Mouse (Mus musculus) layer of hippocampus, adult 11-12 months (tissue): ENCODE results near the gene Apol10a.
"Not testable (repeated sequence)": the region's sequence is repeated elsewhere in the genome, so short reads cannot be mapped to it uniquely, and the experiment has no call there.

Experiments used
- DNase-seq: peaks from one replicate; pipeline ENCODE4 v3.0.0; 2022; ENCODE audit warnings: low spot score

The Apol10a gene

DNA sequence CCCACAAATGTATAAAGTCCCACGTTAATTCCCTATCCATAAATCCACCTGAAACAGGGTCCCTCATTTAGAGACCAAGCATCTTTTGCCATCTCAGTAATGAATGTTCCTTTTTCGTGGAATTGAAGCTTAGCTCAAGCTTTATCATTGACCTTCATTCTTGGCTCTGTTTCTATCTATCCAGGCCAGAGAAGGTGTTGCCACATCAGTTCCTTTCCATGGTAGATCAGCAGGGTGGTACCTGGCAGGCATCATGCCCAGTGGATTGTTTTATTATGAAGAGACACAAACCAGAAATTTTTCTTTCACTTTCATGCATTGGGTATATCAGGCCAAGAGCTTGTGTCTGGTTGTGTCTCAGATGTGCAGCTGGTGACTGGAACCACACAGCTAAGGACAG is at the start of gene Apol10a:
Gene Apol10a (plus strand): TSS at position 355 of the 400 bp plus-strand sequence.
- DNase-seq = not testable (repeated sequence)

DNA sequence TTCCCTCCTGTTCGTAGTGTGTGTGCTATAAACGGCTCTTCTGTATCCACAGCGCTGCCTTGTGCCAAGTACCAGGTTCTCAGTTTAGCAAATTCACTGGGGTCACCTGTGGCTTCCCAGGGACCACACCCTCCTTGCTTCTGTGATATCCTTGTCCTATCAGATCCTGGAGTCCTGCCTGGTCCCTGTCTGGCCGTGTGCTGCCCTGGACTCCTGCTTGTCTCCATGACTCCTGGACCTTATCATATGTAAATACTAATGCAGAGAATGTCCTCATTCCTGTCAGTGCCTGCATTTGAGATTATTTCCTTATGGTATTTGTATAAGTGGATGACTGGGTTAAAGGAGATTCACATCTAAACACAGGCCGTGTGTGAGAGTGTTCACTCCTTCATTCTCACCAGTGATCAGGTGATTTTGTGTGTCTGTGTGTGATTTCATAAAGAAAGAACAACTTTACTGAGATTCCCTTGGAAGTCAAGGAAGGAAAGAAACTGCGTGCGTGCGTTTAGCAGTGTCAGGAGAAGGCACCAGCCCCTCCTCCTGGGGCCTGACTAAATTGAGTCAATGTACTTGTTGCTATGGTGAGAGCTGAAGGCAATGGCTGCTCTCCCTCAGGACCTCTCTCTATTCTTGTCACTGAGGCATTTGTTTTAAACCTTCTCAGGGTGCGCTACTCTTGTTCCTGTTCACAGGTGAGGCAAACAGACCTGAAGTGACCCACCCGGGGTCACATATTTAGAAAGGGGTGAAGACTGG is 48.0 kb upstream of the Apol10a start:
- DNase-seq = not testable (repeated sequence)

GRCm38 (mm10) chr15:77444746-77445145 is 32.1 kb upstream of the Apol10a start:
- peak; percentile 24 for DNase-seq

DNA sequence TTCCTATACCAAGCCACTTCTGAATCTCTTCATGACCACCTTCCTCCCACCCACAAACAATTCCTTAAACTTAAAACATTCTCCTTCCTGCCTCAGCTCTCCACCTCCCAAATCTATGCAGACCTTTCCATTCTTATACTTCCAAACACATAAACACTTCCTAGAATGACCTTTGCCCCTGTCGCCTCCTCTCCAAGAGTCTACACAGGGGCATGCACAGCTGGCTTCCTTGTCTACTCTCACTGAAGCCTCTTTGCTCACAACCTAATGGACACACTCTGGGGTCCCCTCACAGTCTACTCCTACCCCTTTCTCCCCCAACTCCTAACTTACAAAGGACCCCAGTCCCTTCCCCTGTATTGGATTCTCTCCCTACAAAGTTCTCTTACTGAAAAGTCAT is 31.2 kb upstream of the Apol10a start:
- not testable (repeated sequence) for DNase-seq

GRCm38 (mm10) chr15:77447392-77447791 is 29.5 kb upstream of the Apol10a start, which contains the start of gene Apol7b:
TSS of gene Apol7b (minus strand) at chr15:77447492.
- not testable (repeated sequence) for DNase-seq

DNA sequence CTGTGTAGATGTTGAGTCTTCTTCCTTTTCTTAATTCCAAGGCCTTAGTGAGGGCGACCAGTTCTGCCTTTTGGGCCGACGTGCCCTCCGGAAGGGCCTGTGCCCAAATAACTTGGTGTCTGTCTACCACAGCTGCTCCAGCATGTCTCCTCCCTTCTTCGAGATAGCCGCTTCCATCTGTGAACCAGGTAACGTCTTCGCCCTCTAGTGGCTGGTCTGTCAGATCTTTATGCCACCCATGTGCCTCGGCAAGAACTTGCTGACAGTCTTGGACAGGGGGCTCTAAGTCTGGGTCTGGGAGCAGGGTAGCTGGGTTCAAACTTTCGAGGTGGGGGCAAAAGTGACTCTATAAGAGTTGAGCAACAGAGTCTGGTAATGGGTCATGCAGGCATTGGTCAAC is 26.9 kb upstream of the Apol10a start:
- not testable (repeated sequence) for DNase-seq

DNA sequence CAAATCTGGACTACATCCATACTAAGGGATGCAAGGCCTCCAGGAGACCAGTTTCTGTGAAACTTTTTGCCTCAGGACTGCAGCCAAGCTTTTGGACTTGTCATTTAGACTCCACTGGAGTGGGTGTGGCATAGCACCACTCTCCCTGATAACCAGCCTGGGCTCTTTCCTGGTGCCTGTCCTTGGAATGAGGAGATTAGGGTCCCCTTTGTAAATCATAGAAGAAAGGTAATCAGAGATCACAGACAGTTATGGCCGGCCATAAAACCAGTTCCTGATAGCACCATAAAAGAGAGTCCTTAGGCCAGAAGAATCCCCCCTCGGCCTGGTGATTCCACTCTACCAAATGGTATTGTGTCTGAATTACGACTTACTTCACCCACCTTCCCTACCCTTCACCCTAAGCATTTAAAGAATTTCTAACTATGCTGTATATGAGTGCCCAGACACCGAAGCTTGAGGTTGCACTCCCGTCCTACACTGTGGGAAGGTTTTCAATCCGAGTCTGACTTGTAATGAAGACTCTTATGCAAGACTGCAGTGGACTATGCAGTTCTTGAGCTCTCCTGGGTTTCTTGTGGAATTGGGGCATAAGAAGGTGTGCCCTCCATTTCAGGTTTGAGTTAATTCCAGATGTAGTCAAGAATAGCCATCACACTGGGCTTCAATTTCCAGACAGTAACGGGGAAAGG is 2.0 kb upstream of the Apol10a start:
- not testable (repeated sequence) for DNase-seq

- no peak for DNase-seq
Measured at GRCm38 (mm10) chr15:77482140-77482794, 5.4 kb downstream of the Apol10a start.

DNA sequence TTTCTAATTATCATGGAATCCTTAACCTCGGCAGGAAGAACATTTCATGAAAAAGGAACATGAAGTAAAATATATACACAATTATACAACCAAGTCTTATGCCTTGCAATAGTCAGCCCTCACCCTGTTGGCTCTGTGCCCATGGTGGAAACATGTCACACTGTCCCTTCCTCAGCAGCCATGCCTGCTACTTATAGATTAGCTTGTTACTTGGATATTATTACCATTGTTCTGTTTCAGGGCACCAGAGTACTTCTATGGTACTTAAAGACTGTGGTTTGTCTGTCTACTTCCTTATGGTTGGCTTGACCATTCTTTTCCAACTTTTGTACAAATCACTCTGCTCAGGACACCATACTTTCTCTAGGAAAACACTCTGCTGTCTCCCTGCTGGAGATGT is 16.3 kb downstream of the Apol10a start:
- not testable (repeated sequence) for DNase-seq

- not testable (repeated sequence) for DNase-seq
Measured at GRCm38 (mm10) chr15:77494694-77495093, 17.8 kb downstream of the Apol10a start.

- not testable (repeated sequence) for DNase-seq
Measured at GRCm38 (mm10) chr15:77507966-77508365, 31.1 kb downstream of the Apol10a start, which contains the start of gene Apol11a. TSS of gene Apol11a (plus strand) at chr15:77508271.

DNA sequence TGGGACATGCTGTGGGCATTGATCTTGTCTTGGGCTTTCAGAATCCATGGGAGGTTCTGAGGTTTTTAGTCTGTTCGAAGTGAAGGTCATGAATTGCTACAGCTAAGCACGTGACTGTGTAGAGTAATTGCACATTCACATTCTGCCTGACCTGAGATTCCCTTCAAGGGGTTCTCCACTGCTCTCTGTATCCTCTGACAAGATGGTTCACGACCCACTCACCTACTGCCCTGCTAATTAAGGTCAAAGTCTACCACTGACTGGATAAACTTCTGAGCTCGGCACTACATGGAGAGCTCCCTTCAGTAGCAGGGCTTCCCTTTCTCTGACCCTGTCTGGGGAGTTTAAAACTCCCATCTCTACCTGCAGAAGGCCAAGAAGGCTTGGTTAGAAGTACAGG is 43.7 kb downstream of the Apol10a start:
- DNase-seq = not testable (repeated sequence)

- peak; percentile 18 for DNase-seq
Measured at GRCm38 (mm10) chr15:77523186-77523843, 46.5 kb downstream of the Apol10a start.

GRCm38 (mm10) chr15:77533216-77533615 is 56.4 kb downstream of the Apol10a start, which contains the start of gene Apol7c:
TSS of gene Apol7c (minus strand) at chr15:77533316.
- no peak for DNase-seq

DNA sequence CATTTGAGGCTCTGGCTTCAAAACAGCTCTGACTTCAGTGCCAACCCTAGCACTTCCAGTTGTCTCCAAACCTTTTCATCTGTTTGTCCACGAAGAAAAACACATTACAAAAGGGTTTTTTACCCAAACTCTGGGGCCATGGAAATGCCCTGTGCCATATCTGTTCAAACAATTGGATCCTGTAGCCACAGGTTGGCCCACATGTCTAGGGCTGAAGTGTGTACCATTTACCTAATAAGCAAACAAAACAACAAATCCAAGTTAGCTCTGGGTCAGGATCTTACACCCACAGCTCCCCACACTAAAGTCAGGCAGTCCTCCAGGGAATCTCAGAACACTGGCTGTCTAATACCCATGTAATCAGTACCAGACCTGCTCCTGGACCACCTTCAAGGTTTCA is 62.4 kb downstream of the Apol10a start:
- not testable (repeated sequence) for DNase-seq
